Mouse (Mus musculus) heart, adult 11 months (tissue): ENCODE data around the gene Gm21083.
"Not testable (repeated sequence)": the region's sequence is repeated elsewhere in the genome, so short reads cannot be mapped to it uniquely, and the experiment has no call there.

Source experiments
- DNase-seq: peaks from one replicate; pipeline ENCODE4 v3.0.0; 2022

Gm21083 gene

GRCm38 (mm10) chr5:15577033-15577432 is at the start of gene Gm21083:
Gene Gm21083, plus strand, starts transcription at chr5:15577333.
- not testable (repeated sequence) for DNase-seq

- not testable (repeated sequence) for DNase-seq
Measured at GRCm38 (mm10) chr5:15529122-15529521, 48.0 kb upstream of the Gm21083 start, which contains the start of gene Gm21190. Gene Gm21190, minus strand, starts transcription at chr5:15529222.

- not testable (repeated sequence) for DNase-seq
Measured at GRCm38 (mm10) chr5:15548642-15549041, 28.5 kb upstream of the Gm21083 start.

DNA sequence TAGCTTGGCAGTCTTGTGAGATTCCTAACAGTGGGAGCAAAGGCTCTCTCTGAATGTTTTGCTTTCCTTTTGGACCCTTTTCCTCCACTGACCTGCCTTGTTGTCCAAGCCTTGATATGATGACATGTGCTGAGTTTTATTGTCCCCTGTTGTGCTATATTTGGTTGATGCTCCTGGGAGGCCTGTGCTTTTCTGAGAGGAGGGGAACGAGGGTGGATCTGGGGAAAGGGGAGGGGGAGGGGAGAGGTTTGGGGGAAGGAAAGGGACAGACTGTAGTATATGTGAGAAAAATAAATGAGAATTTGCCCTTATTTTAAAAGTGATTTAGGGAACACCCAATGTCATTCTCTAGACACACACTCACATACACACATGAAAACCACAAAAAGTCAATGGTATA is 28.0 kb upstream of the Gm21083 start:
- not testable (repeated sequence) for DNase-seq

DNA sequence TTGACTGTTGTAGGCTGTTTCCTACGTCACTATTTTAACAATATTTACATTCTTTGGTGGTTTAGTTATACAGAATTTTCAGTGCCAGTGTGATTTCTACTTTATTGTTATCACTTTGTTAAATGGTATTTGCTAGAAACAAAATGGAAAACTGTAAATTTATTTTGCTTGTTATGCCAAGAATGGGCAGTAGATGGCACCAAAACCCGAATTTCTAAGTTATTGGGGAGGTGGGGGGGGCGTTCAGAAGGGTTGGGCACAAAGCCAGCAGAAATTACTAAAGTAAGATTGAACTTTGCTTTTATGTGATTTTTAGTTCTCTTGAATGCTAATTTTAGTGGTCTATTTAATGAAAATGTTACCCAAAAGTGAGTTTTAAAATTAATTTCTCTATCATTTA is 27.5 kb upstream of the Gm21083 start:
- not testable (repeated sequence) for DNase-seq

GRCm38 (mm10) chr5:15558654-15559053 is 18.5 kb upstream of the Gm21083 start:
- DNase-seq = not testable (repeated sequence)

- not testable (repeated sequence) for DNase-seq
Measured at GRCm38 (mm10) chr5:15561425-15562264, 15.5 kb upstream of the Gm21083 start.

GRCm38 (mm10) chr5:15573735-15574134 is 3.4 kb upstream of the Gm21083 start:
- DNase-seq = not testable (repeated sequence)

DNA sequence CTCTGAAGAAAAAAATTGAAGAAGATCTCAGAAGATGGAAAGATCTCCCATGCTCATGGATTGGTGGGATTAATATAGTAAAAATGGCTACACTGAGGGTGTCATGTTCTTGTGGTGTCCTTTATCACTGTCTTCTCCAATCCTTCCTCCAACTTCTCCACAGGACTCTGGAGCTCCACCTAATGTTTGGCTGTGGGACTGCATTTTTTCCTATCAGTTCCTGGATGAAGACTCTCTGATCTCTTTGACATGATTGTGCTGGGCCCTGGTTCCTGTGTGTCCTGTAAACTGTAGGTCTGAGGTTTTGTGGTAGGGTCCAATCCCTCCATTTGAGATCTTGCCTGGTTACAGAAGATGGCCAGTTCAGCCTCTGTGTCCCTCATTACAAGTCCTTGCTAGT is 9.2 kb downstream of the Gm21083 start:
- DNase-seq = not testable (repeated sequence)

DNA sequence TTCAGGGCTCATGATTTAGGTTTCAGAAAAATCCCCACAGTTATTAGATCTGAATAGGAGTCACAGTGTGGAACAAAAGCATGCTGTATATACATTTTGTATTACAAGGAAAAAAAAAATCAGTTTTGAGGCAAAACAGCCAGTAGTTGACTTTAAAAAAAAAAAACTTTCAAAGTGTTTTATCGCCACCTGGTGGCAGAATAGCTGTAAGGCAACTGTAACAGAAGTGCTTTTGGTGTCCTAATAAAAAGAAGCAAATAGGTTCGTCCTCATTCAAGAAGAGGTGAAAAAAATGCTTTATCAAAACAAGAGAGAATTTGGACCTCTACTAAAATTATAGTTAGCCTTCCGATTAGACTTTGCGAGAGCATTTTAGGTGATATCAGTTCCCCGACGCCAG is 11.2 kb downstream of the Gm21083 start:
- DNase-seq = not testable (repeated sequence)

DNA sequence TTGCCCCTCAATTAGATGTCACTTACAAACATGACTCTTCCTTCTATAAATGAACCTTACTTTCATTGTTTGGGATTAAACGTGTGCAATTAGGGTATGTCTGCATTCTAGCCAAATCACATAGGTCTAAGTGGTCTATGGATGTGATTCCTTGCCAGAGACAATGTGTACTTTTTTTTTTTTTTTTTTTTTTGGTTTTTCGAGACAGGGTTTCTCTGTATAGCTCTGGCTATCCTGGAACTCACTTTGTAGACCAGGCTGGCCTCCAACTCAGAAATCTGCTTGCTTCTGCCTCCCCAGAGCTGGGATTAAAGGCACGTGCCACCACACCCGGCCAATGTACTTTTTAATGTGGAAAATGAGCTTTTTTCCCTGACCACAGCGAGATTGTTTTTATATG is 13.5 kb downstream of the Gm21083 start:
- not testable (repeated sequence) for DNase-seq

- not testable (repeated sequence) for DNase-seq
Measured at GRCm38 (mm10) chr5:15591577-15591976, 14.4 kb downstream of the Gm21083 start.

- DNase-seq = not testable (repeated sequence)
Measured at GRCm38 (mm10) chr5:15598831-15599230, 21.7 kb downstream of the Gm21083 start.

GRCm38 (mm10) chr5:15600342-15600741 is 23.2 kb downstream of the Gm21083 start:
- DNase-seq = not testable (repeated sequence)

DNA sequence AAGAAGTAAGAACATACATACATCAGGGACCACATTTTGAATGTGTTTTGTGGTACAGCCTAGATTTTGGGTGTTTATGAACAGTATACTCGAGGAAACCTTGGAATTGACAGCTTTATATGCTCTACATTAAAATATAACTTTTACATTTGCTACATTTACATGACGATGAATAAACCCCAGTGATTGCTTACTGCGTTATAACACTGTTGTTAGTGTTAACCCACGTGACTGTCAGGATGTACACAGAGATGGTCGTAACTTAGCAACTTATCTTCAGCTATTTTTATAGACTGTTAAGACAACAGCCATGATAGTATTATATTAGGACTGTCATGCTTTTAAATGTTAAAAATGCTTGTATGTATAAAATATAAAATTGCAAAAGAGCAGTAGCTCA is 24.3 kb downstream of the Gm21083 start:
- not testable (repeated sequence) for DNase-seq

DNA sequence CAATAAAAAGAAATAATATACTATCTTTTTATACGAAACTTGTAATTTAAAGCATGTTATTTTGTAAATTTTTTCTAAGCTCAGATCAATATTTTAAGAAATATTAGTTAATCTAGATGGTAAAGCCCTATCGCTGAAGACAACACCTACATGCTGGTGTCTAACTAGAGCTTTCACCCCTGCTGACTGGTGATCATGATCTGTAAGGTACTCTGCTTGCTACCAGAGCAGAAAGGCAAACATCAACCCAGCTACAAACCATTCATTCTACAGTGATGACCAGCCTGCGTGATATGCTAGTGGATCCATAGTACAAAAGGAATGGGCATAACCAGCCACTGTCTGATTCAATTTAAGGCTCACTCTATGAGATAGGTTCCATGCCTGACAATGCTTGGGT is 24.8 kb downstream of the Gm21083 start:
- not testable (repeated sequence) for DNase-seq

GRCm38 (mm10) chr5:15602424-15602947 is 25.4 kb downstream of the Gm21083 start:
- DNase-seq = not testable (repeated sequence)

DNA sequence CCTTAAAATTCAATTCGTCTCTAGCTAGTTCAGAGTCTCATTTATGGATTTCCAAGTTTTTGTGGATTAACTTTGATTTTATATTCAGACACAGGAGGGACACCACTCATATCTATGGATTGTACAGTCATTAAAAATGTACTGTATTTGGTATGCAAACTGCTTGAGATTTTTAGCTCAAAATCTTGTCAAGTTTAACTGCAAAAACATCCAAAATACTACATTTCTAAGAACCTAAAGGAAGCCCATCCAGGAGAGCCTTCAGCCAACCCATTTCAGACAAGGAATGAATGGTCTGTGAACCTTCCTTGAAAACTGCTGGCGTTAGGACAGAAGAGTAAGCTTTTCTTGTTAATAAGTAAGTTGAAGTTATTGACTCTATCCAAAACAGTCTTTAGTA is 25.9 kb downstream of the Gm21083 start:
- not testable (repeated sequence) for DNase-seq

- DNase-seq = not testable (repeated sequence)
Measured at GRCm38 (mm10) chr5:15603585-15603984, 26.5 kb downstream of the Gm21083 start.

DNA sequence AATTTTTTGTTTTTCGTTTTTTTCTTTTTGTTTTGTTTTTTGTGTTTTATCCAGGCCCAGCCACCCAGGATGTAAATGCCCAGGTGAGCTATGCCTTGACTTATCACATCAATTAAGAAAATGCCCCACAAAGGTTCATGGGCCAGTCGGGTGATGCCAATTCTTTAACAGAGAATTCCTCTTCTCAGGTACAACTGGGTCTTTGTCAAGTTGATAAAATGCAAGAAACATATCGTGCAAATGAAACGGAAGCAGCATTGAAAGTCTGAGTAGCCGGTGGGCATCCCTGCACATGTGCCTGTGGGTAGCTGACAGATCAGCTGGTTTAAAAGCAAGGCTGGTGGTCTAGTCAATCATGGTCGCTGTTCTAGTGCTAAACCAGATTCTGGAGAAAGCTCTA is 29.5 kb downstream of the Gm21083 start:
- peak; percentile 92 for DNase-seq

DNA sequence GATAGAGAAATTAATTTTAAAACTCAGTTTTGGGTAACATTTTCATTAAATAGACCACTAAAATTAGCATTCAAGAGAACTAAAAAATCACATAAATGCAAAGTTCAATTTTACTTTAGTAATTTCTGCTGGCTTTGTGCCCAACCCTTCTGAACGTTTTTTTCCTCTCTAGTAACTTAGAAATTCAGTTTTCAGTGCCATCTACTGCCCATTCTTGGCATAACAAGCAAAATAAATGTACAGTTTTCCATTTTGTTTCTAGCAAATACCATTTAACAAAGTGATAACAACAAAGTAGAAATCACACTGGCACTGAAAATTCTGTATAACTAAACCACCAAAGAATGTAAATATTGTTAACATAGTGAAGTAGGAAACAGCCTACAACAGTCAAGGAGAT is 33.6 kb downstream of the Gm21083 start:
- not testable (repeated sequence) for DNase-seq

GRCm38 (mm10) chr5:15616195-15616594 is 39.1 kb downstream of the Gm21083 start:
- DNase-seq = peak; percentile 73

DNA sequence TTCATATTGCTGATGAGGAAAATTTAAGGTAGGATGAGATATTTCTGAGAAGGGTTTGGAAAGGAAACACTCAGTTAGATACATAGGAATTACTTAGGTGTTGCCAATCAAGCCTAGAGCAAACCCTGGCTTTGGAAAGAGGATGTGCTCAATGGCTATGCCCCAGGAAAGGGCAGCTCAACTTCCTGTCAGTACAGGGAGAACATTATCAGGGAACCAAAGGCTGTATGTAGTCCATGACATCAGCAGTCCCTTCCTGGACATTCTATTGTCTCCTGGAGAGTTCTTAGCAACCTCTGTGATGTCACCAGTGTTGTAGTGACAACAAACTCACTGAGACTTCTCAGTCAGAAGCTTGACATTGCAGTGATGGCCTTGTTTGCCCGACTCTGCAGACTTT is 41.6 kb downstream of the Gm21083 start, which contains the start of gene Speer4d:
Speer4d (plus strand) TSS at position 301 of the 400 bp plus-strand sequence.
- DNase-seq = not testable (repeated sequence)

DNA sequence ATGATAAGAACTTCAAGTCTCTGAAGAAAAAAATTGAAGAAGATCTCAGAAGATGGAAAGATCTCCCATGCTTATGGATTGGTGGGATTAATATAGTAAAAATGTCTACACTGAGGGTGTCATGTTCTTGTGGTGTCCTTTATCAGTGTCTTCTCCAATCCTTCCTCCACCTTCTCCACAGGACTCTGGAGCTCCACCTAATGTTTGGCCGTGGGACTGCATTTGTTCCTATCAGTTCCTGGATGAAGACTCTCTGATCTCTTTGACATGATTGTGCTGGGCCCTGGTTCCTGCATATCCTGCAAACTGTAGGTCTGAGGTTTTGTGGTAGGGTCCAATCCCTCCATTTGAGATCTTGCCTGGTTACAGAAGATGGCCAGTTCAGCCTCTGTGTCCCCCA is 51.0 kb downstream of the Gm21083 start:
- not testable (repeated sequence) for DNase-seq
